Mouse (Mus musculus): ENCODE measurements around the gene BC049715. TPM values are rescaled to one million over a fixed set of nuclear protein-coding genes. Genes with fewer than 3 reads are reported as not detected.
A peak's percentile ranks its signal among the peaks of the same experiment; 100 is the strongest.

The BC049715 gene
- total RNA-seq, 2 experiments from 2014 or later: 0.45 to 1.0 TPM

- peak; percentile 99 for DNase-seq (ENCODE audit: low spot score in 2 of 2)
Observed at GRCm38 (mm10) chr6:136808014-136808417, 19.4 kb upstream of the BC049715 start, which contains the start of gene H2afj. Gene H2afj (plus strand): TSS chr6:136808244.

- peak; percentile 35 to 50 for DNase-seq (ENCODE audit: low spot score in 2 of 2)
Observed at GRCm38 (mm10) chr6:136808631-136809046, 18.8 kb upstream of the BC049715 start.

- peak; percentile 45 to 46 for DNase-seq (ENCODE audit: low spot score in 2 of 2)
Observed at GRCm38 (mm10) chr6:136809077-136809476, 18.3 kb upstream of the BC049715 start.

GRCm38 (mm10) chr6:136809673-136810072 lies 17.8 kb upstream of the BC049715 start:
- DNase-seq (ENCODE audit: low spot score in 2 of 2): no peak

- no peak for DNase-seq (ENCODE audit: low spot score in 2 of 2)
Observed at GRCm38 (mm10) chr6:136811196-136811595, 16.2 kb upstream of the BC049715 start.

GRCm38 (mm10) chr6:136813117-136813516 lies 14.3 kb upstream of the BC049715 start:
- no peak for DNase-seq (ENCODE audit: low spot score in 2 of 2)

- DNase-seq (ENCODE audit: low spot score in 2 of 2): no peak
Observed at GRCm38 (mm10) chr6:136815381-136815780, 12.0 kb upstream of the BC049715 start.

- DNase-seq (ENCODE audit: low spot score in 2 of 2): no peak
Observed at GRCm38 (mm10) chr6:136816826-136817225, 10.6 kb upstream of the BC049715 start.

- DNase-seq (ENCODE audit: low spot score in 2 of 2): no peak
Observed at GRCm38 (mm10) chr6:136817549-136817948, 9.9 kb upstream of the BC049715 start.

GRCm38 (mm10) chr6:136820381-136820780 lies 7.0 kb upstream of the BC049715 start:
- DNase-seq (ENCODE audit: low spot score in 2 of 2): no peak

- no peak for DNase-seq (ENCODE audit: low spot score in 2 of 2)
Observed at GRCm38 (mm10) chr6:136821086-136821485, 6.3 kb upstream of the BC049715 start.

GRCm38 (mm10) chr6:136824987-136825386 lies 2.4 kb upstream of the BC049715 start:
- DNase-seq (ENCODE audit: low spot score in 2 of 2): no peak

GRCm38 (mm10) chr6:136827116-136827515 lies 310 bp upstream of the BC049715 start:
- DNase-seq (ENCODE audit: low spot score in 2 of 2): no peak

GRCm38 (mm10) chr6:136827881-136828561 lies 595 bp downstream of the BC049715 start, which contains the start of gene Wbp11:
Gene Wbp11 (minus strand): TSS chr6:136828233.
- DNase-seq (ENCODE audit: low spot score in 2 of 2): peak; percentile 92 to 93

GRCm38 (mm10) chr6:136828681-136829080 lies 1.3 kb downstream of the BC049715 start:
- DNase-seq (ENCODE audit: low spot score in 2 of 2): no peak

- no peak for DNase-seq (ENCODE audit: low spot score in 2 of 2)
Observed at GRCm38 (mm10) chr6:136831712-136832111, 4.3 kb downstream of the BC049715 start.

GRCm38 (mm10) chr6:136835352-136835751 lies 7.9 kb downstream of the BC049715 start, which contains the start of gene Smco3:
Gene Smco3 (minus strand): TSS chr6:136835452.
- DNase-seq (ENCODE audit: low spot score in 2 of 2): no peak

GRCm38 (mm10) chr6:136837323-136837722 lies 9.9 kb downstream of the BC049715 start:
- no peak for DNase-seq (ENCODE audit: low spot score in 2 of 2)

- no peak for DNase-seq (ENCODE audit: low spot score in 2 of 2)
Observed at GRCm38 (mm10) chr6:136844903-136845302, 17.5 kb downstream of the BC049715 start.

GRCm38 (mm10) chr6:136845706-136846480 lies 18.5 kb downstream of the BC049715 start:
- DNase-seq (ENCODE audit: low spot score in 2 of 2): no peak

GRCm38 (mm10) chr6:136847267-136847666 lies 19.8 kb downstream of the BC049715 start:
- no peak for DNase-seq (ENCODE audit: low spot score in 2 of 2)

- peak; percentile 53 to 69 for DNase-seq (ENCODE audit: low spot score in 2 of 2)
Observed at GRCm38 (mm10) chr6:136847790-136848189, 20.4 kb downstream of the BC049715 start.

All from adrenal gland, adult 18-20 months (tissue).